In the genomic region with DNA sequence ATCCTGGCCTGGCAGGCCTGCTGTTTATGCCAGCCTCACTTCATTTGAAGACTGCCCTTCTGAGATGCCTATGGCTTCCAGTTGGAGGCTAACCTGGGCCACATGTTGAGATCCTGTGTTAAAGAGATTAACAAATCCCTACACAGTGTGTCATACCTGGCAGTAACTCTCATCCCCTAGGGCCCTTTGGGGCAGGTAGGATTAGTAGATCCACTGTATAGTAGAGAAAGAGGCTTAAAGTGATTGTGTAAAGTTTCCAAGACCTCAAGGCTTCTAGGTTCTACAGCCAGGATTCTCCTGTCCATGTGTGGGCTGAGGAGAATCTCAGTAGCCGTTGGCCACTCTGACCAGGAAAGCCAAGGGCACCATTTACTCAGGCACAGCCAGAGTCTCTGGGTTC, we compare ENCODE assay signal across 11 mouse cellular contexts.
"Had no signal": no experiment of that assay in that cellular context is flagged by ENCODE, and none has a peak within 500 bp of the region (broad histone marks: within the 10 kb centered on the region; RNA-seq: fewer than 3 reads in every experiment).

No protein-coding gene starts in this region.

- H3K9me3 ChIP-seq: neural tube, embryonic 13.5 days; neural tube, embryonic 15.5 days; stomach, embryonic 15.5 days had no signal

- H3K9ac ChIP-seq: neural tube, embryonic 13.5 days; neural tube, embryonic 15.5 days; stomach, embryonic 15.5 days had no signal

- H3K4me2 ChIP-seq: neural tube, embryonic 13.5 days; neural tube, embryonic 15.5 days; stomach, embryonic 15.5 days had no signal

- DNase-seq: retina, postnatal 1 day; right cerebral cortex, adult 18-20 months; right cerebral cortex, postnatal 14 days; right cerebral cortex, postnatal 25 days; right cerebral cortex, postnatal 4 days; spleen, adult 18-20 months; thymus, adult 18-20 months had no signal

- H3K27me3 ChIP-seq: neural tube, embryonic 13.5 days; neural tube, embryonic 15.5 days; stomach, embryonic 15.5 days had no signal

- H3K4me3 ChIP-seq: neural tube, embryonic 13.5 days; neural tube, embryonic 15.5 days; stomach, embryonic 15.5 days had no signal

- H3K4me1 ChIP-seq: neural tube, embryonic 13.5 days; neural tube, embryonic 15.5 days had no signal

- H3K27ac ChIP-seq: neural tube, embryonic 13.5 days; neural tube, embryonic 15.5 days; stomach, embryonic 15.5 days; stomach, postnatal 0 days had no signal

- H3K36me3 ChIP-seq: neural tube, embryonic 13.5 days; neural tube, embryonic 15.5 days; stomach, embryonic 15.5 days had no signal
